Mouse (Mus musculus): ENCODE data around the gene Catsperz. TPM values are rescaled to one million over a fixed set of nuclear protein-coding genes. Genes with fewer than 3 reads are reported as not detected.
"Not testable (repeated sequence)": the region's sequence is repeated elsewhere in the genome, so short reads cannot be mapped to it uniquely, and the experiment has no call there.

Catsperz gene
- polyA plus RNA-seq, 1 experiment from 2014 or later, result 0.85 TPM

DNA sequence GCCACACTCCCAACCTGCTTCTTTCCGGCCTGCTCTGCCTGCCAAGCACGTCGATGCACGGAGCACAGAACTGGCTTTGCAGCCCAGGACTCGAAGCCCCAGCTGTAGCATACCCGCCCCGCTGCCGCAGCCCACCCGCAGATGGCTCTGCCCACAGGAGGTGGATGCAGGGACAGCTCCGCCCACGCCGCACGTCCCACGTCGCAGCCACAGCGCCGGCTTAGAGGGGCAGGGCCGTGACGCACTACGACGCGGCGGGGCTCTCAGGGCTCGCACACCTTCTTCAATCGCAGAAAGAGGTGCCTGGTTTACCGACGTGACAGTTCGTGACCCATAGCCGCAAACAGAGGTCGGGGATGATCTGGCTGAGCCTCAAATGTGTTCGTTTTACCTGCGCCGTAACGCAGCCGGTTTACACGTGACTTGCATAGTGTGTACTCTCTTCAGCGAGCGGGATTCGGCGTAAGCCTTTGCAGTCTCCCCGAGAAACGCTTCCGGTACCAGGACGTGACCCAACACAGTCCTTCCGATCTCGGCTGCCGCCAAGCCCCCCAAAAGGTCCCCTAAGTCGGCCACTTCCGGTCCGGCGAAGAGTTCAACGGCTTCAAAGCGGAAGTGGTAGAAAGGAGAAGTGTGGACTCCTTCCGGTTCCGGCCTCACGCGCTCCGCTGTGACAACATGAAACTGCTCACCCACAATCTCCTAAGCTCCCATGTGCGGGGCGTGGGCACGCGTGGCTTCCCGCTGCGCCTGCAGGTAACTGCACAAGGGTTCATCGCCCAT, 15.5 kb downstream of the Catsperz start, which contains the start of the genes Trmt112 and Prdx5:
Gene Trmt112, plus strand, starts transcription at position 192 of the 783 bp plus-strand sequence.
Gene Prdx5, minus strand, starts transcription at position 600 of the 783 bp plus-strand sequence.
- H3K4me1 ChIP-seq, result peaks cover 26% of the 10 kb centered on the region
- WGBS, result under 1% methylated on average over 65 of the region's 65 CpGs
- peak within 1 kb of the TSS; percentile 97 for H3K27ac ChIP-seq (replicated peaks)
- peak within 1 kb of the TSS; percentile 69 for H3K9ac ChIP-seq (replicated peaks)
- no peaks in the 10 kb centered on the region for H3K9me3 ChIP-seq
- peak within 1 kb of the TSS; percentile 73 for H3K4me2 ChIP-seq (replicated peaks)
- peak; percentile 93 for ATAC-seq (replicated peaks)
- peaks cover 39% of the 10 kb centered on the region for H3K36me3 ChIP-seq
- peak within 1 kb of the TSS; percentile 60 for H3K4me3 ChIP-seq
- no peaks in the 10 kb centered on the region for H3K27me3 ChIP-seq

GRCm38 (mm10) chr19:6909021-6909420, 16.2 kb downstream of the Catsperz start:
- Histone ChIP-seq H3K36me3 (peaks cover 39% of the 10 kb centered on the region), H3K4me3 (peak overlapping the region; percentile 60), H3K9ac (replicated peaks) (peak overlapping the region; percentile 69), H3K4me2 (replicated peaks) (peak overlapping the region; percentile 73), H3K27ac (replicated peaks) (peak overlapping the region; percentile 97), H3K9me3 (no peaks in the 10 kb centered on the region), H3K4me1 (peaks cover 26% of the 10 kb centered on the region), H3K27me3 (no peaks in the 10 kb centered on the region)
- no peak for ATAC-seq (replicated peaks)
- 13% methylated on average over 11 of the region's 11 CpGs for WGBS

DNA sequence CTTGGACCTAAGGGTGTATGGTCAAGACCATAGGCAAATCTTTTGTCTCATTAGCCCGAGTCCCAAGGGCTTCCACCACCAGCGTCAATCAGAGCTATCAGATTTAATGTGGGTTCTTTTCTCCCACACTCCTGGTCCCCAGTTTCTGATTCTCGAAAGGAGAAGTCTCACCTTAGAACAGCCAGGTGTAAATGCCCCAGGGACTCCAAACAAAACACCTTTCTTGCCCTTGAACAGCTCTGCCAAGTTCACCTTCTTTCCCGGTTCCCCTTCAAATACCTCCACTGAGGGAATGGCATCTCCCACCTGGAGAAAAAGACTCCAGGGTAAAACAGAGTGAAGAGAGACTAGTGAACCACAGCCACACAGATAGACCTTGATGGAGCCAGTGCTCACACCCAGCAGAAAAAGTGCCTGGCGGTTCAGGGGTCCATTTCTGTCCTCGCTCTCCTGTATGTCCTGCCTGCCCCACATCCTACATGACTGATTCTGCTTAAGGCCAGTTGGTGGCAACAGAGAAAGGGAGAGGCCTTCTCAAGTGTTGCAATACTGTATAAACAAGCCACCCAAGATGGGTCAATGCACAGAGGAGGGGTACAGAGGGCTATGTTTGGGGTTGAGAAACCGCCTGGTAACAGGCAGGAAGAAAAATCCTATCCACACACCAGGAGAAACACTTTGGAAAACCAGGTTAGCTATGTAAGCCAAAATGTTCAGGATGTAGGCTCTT, 17.2 kb downstream of the Catsperz start:
- Histone ChIP-seq H3K9me3 (no peaks in the 10 kb centered on the region), H3K4me2 (replicated peaks) (peak overlapping the region; percentile 73), H3K9ac (replicated peaks) (0 out of 2 replicates have a peak overlapping the region, but pooled peaks have one; percentile 0), H3K4me1 (peaks cover 26% of the 10 kb centered on the region), H3K27ac (replicated peaks) (no peak overlapping the region), H3K4me3 (no peak overlapping the region), H3K27me3 (no peaks in the 10 kb centered on the region), H3K36me3 (peaks cover 30% of the 10 kb centered on the region)
- ATAC-seq (replicated peaks), result no peak
- WGBS, result 89% methylated on average over 7 of the region's 7 CpGs

DNA sequence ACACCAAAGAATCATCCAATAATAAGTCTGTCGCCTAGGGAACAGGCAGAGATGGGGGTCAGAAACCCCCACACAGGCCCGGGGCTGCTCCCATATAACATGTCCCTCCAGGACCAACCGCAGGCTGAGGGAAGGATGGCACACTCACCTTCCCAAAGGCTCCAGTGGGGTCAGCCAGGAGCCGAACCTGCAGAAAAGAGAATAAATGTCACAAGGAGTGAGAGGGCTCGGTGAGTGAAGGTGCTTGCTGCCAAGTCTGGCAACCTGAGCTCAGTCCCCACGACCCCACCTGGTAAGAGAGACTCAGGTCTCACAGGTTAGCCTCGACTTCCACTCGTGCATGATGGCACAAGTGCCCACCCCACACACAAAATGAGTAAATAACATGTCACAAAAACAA, 18.1 kb downstream of the Catsperz start:
- H3K4me3 ChIP-seq, result no peak overlapping the region
- WGBS, result 93% methylated on average over 8 of the region's 8 CpGs
- H3K36me3 ChIP-seq, result peaks cover 21% of the 10 kb centered on the region
- H3K9me3 ChIP-seq, result no peaks in the 10 kb centered on the region
- H3K27ac ChIP-seq (replicated peaks), result no peak overlapping the region
- no peaks in the 10 kb centered on the region for H3K27me3 ChIP-seq
- no peak overlapping the region for H3K9ac ChIP-seq (replicated peaks)
- no peak for ATAC-seq (replicated peaks)
- peaks cover 26% of the 10 kb centered on the region for H3K4me1 ChIP-seq
- no peak overlapping the region for H3K4me2 ChIP-seq (replicated peaks)

- no peak overlapping the region for H3K9ac ChIP-seq (replicated peaks)
These were observed 19.0 kb downstream of the Catsperz start for GRCm38 (mm10) chr19:6906199-6906598.

DNA sequence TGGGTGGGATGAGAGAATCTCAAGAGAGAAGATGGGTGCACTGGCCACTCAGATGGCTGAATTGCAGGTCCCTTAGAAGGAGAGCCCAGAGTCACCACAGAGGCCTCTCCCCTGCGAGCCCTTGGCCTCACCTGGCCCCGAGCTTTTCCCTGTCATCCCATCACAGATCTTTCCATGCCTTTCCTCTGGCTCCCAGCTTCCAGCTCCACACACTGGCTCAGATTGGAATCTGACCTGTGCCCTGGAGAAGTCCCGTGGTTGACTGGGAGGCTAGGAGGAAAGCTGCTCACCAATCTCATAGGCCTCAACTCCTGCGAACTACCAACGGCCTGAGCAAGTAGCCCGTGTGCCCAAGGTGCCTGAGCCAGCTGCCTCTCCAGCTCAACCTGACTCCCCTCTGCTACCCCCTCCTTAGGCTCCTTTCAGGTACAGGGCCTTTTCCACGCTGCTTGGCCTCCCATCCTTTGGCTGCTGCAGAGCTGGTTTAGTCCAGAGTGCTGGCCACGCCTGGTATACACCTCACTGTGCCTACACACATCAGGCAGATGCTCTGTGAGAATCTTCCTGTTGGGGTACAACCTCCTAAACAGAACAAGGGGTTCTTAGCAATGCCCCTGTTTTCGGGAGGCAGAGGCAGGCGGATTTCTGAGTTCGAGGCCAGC, 19.6 kb downstream of the Catsperz start:
- no peak overlapping the region for H3K4me3 ChIP-seq
- 92% methylated on average over 11 of the region's 11 CpGs for WGBS
- no peaks in the 10 kb centered on the region for H3K9me3 ChIP-seq
- 0 out of 2 replicates have a peak, but pooled peaks cover 10% of the 10 kb centered on the region for H3K36me3 ChIP-seq
- no peak overlapping the region for H3K4me2 ChIP-seq (replicated peaks)
- no peak overlapping the region for H3K9ac ChIP-seq (replicated peaks)
- no peak overlapping the region for H3K27ac ChIP-seq (replicated peaks)
- no peak for ATAC-seq (replicated peaks)
- H3K4me1 ChIP-seq, result peaks cover 20% of the 10 kb centered on the region
- H3K27me3 ChIP-seq, result no peaks in the 10 kb centered on the region

More at GRCm38 (mm10) chr19:6906199-6906598, 19.0 kb downstream of the Catsperz start:
- Histone ChIP-seq H3K4me1 (peaks cover 23% of the 10 kb centered on the region), H3K4me3 (no peak overlapping the region), H3K27me3 (no peaks in the 10 kb centered on the region), H3K36me3 (0 out of 2 replicates have a peak, but pooled peaks cover 13% of the 10 kb centered on the region), H3K9me3 (no peaks in the 10 kb centered on the region), H3K4me2 (replicated peaks) (no peak overlapping the region), H3K27ac (replicated peaks) (no peak overlapping the region)
- 92% methylated on average over 3 of the region's 3 CpGs for WGBS
- no peak for ATAC-seq (replicated peaks)

DNA sequence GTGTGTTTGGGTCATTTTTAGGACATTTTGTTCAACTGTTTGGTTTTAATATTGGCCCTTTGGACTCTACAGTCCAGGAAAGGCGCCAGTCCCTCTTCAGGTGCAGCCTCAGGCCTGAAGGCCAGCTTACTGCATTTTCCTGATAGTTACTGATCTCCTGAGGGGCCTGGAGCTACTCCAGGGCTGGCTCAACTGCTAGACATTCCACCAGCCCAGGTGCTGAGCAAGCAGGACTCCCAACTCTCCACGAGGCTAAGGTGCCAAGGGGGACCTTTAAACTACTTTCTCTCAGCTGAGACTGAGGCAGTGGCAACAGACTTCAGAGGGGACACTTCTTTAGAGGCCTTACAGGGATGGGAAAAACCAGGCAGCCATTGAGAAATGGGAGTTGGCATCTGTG, 20.3 kb downstream of the Catsperz start:
- Histone ChIP-seq H3K4me2 (replicated peaks) (no peak overlapping the region), H3K9me3 (no peaks in the 10 kb centered on the region), H3K27ac (replicated peaks) (no peak overlapping the region), H3K36me3 (0 out of 2 replicates have a peak, but pooled peaks cover 10% of the 10 kb centered on the region), H3K27me3 (no peaks in the 10 kb centered on the region), H3K4me3 (no peak overlapping the region), H3K9ac (replicated peaks) (no peak overlapping the region), H3K4me1 (peaks cover 16% of the 10 kb centered on the region)
- no peak for ATAC-seq (replicated peaks)
- WGBS, result 72% methylated on average over 2 of the region's 2 CpGs

DNA sequence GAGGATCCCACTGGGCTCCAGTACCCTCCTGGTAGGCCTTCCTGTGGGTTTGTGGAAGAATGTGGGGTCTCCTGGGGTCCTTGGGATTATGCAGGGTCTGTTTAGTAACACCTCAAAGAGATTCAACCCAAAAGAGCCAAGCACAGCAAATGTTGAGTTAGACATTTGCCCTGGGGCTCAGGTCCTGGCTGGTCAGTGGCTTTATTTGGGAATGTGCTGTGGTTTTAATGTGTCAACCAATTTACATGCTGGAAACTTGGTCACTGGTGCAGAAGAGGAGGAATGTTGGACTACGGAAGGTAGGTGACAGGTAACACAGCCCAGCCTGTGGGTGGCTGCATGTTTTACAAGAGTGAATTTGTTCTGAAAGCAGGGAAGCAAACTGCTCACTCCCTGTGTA, 22.1 kb downstream of the Catsperz start:
- 0 out of 2 replicates have a peak, but pooled peaks cover 10% of the 10 kb centered on the region for H3K36me3 ChIP-seq
- WGBS, result 91% methylated on average over 1 of the region's 1 CpGs
- no peaks in the 10 kb centered on the region for H3K27me3 ChIP-seq
- H3K4me3 ChIP-seq, result no peak overlapping the region
- H3K4me1 ChIP-seq, result peaks cover 5% of the 10 kb centered on the region
- ATAC-seq (replicated peaks), result no peak
- H3K9me3 ChIP-seq, result no peaks in the 10 kb centered on the region
- no peak overlapping the region for H3K9ac ChIP-seq (replicated peaks)
- H3K4me2 ChIP-seq (replicated peaks), result no peak overlapping the region
- H3K27ac ChIP-seq (replicated peaks), result no peak overlapping the region

DNA sequence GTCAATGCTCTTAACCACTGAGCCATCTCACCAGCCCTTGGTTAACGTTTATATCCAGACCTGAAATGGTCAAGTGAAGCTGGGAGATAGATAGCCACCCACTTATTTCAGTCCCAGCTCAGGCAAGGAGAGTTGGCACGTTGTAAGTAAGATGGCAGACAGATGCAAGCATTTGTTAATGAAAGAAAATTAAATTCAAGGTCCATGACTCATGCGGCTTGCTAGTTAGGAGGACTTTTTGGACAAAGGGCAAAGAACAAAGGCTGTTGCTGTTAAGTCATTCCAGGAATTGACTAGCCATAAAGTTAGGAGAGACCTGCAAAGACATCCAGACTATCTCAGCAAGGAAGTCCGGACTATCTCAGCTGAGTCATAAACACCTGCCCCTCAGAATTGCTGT, 25.5 kb downstream of the Catsperz start:
- H3K4me3 ChIP-seq, result no peak overlapping the region
- no peak overlapping the region for H3K9ac ChIP-seq (replicated peaks)
- H3K27ac ChIP-seq (replicated peaks), result no peak overlapping the region
- WGBS, result 82% methylated on average over 4 of the region's 4 CpGs
- H3K36me3 ChIP-seq, result no peaks in the 10 kb centered on the region
- H3K4me2 ChIP-seq (replicated peaks), result no peak overlapping the region
- H3K4me1 ChIP-seq, result no peaks in the 10 kb centered on the region
- H3K27me3 ChIP-seq, result no peaks in the 10 kb centered on the region
- H3K9me3 ChIP-seq, result no peaks in the 10 kb centered on the region
- no peak for ATAC-seq (replicated peaks)

DNA sequence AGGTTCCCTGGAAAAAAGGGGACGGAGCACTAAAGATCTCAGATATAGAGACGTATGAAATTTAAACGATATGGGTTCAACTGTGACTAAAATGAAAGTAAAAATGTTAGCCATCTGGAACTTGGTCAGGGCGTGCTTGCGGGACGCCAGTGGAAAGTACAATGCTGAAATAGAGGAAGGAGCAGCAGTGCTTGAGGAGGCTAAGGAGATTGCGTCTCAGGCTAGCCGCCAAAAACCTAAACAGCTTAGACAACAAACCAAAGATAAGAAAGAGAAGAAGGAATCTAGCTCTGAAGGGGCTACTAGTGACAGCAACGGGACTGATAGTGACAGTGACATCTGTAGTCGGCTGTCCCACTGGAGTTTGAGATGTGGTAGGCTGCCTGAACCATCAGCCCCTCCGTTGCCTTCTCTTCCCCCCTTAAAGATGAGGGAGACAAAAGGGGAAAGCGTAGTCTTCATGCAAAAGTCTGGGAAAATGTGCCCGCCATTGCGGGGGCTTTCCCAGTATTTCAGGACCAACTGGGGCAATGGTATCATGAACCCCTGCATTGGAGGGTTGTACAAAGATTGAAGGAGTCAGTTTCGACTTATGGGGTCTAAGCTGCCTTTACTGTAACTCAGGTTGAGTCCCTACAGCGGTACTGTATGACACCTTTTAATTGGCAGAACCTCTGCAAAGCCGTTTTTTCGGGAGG, 29.4 kb downstream of the Catsperz start:
- ATAC-seq (replicated peaks); H3K4me1 ChIP-seq; H3K27ac ChIP-seq (replicated peaks); H3K9ac ChIP-seq (replicated peaks); H3K9me3 ChIP-seq; H3K36me3 ChIP-seq; H3K4me2 ChIP-seq (replicated peaks); H3K4me3 ChIP-seq; H3K27me3 ChIP-seq: not testable (repeated sequence)
- WGBS, result 91% methylated on average over 18 of the region's 18 CpGs

- Histone ChIP-seq H3K9ac (replicated peaks) (no peak overlapping the region), H3K36me3 (no peaks in the 10 kb centered on the region), H3K4me3 (no peak overlapping the region), H3K27ac (replicated peaks) (no peak overlapping the region), H3K9me3 (no peaks in the 10 kb centered on the region), H3K27me3 (no peaks in the 10 kb centered on the region), H3K4me1 (no peaks in the 10 kb centered on the region), H3K4me2 (replicated peaks) (no peak overlapping the region)
- ATAC-seq (replicated peaks), result no peak
- WGBS, result 92% methylated on average over 14 of the region's 14 CpGs
These were observed 31.3 kb downstream of the Catsperz start for GRCm38 (mm10) chr19:6893731-6894451.

Data from forebrain, embryonic 15.5 days (tissue).